Mouse (Mus musculus) left cerebral cortex, adult 9 months (tissue): Measurements from ENCODE around the gene Tor4a.

ENCODE experiments used
- DNase-seq, 2 experiments: peaks; one replicate each; pipeline ENCODE4 v3.0.0; 2022; ENCODE audit warnings: low spot score in 2 of 2

Tor4a gene

DNA sequence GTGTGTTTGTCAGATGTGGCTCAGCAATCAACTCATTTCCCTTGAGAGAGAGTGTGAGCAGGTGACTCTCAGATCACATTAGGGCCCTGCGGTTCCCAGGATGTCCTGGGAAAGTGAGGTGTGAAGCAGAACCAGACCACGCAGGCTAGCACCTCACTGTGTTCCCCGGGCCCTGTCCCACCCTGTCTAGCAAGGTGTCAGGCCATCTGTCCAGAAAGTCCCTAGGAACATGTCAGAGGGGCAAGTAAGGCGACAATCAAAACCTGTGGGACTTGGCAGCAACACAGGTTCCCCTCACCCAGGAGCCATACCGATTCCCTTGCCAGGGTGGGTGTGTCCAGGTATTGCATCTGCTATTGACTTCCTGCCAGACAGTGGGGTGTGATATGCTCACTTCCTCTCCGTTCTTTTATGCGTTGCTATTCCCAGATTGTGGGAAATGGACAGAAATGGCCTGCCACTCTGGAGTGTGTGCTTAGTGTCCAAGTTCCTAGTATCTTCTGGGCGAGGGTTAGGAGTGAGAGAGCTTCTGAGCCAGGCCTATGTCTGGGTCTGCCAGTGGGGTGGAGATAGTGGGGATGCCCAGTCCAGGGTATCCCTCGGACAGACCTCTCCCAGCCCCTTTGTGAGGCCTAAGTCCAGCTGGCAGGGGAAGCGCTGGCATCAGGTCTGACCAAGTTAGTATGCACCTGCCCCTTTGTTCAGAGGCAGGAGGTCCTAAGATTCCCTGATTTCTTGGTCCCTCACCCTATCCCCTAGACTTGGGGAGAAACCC is 26.2 kb downstream of the Tor4a start:
- DNase-seq = no peak

DNA sequence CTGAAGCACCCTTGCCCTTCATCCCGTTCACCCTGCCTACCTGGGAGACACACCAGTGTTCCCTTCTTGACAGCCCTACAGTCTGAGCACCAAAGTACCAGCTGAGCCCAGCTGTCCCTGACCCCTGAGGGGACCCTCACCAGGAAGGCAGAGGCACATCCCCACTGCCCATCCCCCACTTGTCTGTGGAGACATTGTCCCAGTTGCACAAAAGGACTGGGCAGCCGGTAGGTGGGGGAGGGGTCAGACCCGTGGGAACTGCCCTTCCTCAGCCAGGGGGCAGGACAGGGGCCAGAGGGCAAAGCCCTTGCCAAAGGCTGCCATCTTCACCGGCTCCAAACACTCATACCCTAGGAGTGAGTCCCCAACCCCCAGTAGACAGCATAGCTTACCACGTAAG is 26.9 kb downstream of the Tor4a start:
- no peak for DNase-seq

DNA sequence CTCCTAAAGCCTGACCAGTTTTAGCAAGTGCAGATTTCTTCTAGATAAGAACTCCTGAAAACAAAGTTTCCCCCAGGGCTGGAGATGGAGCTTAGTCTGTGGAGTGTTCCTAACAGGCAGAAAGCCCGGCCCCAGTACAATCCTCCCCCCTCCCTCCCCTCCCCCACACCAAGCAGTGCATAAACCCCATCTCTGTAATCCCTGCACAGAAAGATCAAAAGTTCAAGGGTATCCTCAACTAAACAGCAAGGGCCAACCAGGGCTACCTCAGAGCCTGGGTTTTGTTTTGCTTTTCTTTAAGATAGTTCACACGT is 28.1 kb downstream of the Tor4a start:
- DNase-seq = no peak

DNA sequence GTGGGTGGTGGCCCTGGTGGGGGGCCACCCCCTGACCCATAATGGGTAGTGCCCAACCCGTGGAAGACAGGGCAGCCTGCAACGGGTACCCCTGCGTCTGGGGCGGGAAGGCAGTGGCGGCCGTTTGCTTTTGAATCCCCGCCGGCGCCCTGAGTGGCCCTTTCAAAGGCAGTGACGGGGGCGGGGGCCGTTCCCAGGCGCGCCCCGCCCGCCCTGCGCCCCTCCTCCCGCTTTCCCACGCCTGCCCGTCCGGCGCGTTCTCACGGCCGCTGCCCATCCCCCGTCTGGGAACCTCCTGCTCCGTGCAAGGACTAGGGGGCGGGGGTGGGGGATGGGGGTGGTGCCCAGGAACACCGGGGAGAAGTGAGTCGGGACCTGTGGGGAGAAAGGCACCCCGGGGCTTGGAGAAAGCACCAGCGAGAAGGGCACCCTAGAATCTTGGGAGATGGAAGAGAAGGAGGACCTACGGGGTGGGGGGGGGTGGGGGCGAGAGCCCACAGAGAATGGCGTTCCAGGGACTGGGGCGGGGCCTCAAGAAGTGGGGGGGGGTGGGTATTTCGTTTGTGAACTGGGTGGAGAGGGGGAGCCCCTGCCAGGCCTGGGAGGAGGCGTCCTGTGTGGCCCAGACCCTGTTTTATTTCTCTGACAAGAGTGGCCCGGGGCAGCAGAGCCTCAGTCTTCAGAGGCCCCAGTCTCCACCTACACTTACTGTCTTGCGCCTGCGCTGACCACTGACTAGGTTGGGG is 28.6 kb downstream of the Tor4a start:
- DNase-seq = no peak

DNA sequence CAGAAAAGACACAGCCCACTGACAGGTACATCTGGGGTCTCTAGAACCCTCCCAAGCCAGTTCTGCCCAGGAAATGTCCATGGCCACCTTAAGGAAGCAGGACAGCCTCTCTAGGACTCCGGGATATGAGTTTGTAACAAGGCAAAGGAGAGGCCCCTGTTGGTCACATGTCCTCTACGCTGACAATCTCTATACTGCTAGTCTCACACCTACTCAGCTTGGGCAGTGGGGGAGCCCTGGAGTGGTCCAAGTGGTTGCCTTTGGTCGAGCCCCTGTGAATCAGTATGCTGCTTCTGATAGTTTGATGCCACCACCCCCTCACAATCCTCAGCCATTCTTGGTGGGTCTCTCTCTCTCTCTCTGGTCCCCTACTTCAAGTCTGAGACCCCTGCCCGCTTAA is 29.2 kb downstream of the Tor4a start:
- no peak for DNase-seq

DNA sequence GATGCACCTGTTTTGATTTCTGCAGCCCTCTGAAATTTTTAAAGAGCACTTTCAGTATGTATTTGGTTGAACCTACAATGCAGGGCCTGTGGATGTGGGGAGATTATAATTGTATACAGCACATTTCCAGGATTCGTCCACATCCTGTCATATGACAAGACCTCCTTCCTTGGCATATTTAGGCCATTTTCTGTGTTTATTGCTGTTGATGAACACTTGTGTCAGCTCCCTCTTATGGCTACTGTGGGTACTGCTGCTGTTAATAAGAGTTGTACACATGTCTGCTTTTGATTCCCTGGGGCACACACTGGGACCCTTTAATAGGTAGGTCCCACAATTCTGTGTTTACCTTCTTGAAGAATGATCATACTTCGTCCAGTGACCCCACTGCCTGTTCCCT is 39.0 kb downstream of the Tor4a start:
- peak in 1 of 2 experiments; percentile 58 for DNase-seq

DNA sequence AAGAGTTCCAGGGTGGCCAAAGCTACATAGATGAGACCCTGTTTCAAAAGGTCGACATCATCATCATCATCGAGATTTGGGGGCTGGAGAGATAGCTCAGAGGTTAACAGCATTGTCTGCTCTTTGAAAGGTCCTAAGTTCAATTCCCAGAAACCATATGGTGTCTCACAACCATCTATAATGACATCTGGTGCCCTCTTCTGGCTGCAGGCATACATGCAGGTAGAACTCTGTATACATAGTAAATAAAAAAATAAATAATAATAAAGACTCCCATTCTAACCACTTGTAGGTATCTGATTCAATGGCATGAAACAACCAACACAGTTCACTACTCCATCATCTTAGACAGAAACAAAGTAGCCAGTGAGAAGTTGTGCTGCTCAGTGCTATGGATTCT is 39.7 kb downstream of the Tor4a start:
- no peak for DNase-seq

DNA sequence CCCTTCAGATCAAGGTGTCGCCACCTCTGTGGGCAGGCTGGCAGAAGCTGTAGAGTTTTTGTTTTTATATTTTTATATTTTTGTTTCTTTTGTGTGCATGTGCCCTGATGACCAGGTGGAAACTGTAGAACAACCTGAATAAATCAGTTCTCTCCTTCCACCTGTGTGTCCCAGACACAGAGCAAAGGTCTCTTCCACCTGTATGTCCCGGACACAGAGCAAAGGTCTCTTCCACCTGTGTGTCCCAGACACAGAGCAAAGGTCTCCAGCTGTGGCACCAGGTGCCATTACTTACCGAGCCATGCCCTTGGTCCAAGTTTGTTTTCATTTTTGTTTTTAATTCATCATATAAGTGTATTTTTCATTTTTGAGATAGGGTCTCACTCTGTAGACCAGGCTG is 40.5 kb downstream of the Tor4a start:
- DNase-seq = no peak

DNA sequence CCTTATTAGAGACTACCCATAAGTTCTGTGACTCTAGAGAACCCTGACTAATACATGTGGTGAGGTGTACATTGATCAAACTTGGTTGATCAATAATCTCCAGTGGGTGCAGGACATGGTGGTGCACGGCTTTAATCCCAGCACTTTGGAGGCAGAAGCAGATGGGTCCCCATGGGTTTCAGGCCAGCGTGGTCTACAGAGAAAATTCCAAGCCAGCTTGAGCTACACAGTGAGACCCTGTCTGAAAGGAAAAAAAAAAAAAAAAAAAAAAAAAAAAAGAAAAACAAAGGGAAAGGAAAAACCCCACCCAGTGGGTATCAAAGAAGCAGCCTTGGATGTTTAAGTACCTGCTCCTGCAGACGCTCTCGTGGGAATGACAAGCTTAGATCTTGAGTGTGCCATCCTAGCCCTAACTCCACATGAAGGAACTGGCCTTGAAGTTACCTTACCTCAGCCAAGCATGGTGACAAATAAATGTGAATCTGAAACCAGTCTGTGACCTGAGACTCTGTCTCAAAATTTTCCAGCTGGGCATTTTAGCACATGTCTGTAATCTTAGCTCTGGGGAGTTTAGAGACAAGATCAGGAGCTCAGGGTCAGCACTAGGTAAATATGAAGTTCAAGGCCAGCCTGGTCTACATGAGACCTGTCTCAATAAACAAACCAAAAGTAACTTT is 45.3 kb downstream of the Tor4a start:
- DNase-seq = no peak

DNA sequence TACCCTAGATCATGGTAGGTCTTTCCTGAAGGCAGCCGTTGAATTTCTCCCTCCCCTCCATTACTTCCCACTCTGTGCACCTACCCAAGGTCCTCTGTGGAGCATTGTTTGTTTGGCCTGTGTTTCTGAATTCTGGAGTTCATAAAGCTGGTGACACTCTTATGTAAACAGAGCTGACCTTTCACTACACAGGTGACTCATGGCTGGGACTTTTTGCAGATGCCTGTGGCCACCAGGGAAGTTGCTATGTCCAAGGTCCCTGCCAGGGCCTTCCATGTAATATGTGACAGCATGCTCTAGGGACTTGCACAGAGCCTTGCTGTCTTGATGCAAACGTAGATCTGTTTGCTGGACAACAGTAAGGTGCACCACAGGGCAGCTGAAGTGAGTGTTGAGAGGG is 47.0 kb downstream of the Tor4a start:
- no peak for DNase-seq

DNA sequence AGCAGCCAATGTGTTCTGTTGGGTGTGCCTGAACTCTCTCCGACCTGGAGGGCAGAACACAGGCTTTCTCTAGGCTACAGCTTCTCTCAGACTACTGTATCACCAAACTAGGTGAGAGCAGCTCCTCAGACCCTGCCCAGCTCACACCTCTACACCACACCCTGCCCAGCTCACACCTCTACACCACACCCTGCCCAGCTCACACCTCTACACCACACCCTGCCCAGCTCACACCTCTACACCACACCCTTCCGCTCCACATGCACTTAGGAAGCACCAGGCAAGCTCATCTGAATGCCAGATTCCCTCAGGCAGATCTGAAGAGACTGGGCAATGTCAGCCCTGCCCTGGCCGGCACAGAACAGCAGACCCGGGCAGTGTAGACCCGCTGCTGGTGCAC is 48.8 kb downstream of the Tor4a start:
- no peak for DNase-seq

DNA sequence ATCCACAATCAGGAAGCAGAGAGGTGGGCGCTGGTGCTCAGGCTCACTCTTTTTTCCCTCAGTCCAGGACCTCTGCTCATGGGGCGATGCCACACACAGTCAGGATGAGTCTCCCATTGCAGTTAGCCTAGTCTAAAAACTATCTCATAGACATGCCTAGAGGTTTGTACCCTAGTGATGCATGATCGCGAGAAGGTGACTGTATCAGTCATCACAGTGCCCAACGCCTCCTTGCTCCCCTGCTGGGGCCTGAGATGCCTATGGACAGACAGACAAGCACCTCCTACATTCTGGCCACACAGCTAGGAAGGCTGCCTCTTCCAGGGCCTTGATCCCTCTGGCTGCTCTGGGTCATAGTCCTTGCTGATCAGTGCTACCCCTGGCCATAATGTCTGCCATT is 49.3 kb downstream of the Tor4a start:
- DNase-seq = no peak

DNA sequence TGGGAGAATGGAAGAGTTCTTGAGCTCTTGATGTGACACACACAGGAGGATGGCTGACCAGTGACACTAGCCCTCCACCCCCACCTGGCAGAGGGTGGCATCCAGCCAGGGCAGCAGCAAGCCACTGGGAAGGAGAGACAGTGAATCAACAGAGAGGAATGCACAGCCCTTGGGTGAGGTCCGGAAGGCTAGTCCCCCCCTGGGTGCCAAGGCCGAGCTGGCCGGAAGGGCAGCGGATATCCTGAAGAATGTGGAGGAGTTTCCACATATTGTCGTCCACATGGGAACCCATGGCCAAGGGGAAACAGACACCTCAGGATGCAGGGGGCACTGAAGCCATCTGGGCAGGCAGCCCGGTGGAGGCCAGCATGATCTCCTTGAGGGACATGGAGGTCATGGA is 51.3 kb downstream of the Tor4a start:
- DNase-seq = no peak
